Mouse (Mus musculus) C2C12 (cell line): Measurements from ENCODE around the gene Raly. TPM values are rescaled to one million over a fixed set of nuclear protein-coding genes. Genes with fewer than 3 reads are reported as not detected.

ENCODE experiments used
- H3K27me3 ChIP-seq: one replicate; pipeline ENCODE4 v1.6.1; 2011; ENCODE audit not compliant: control insufficient read depth, insufficient read depth, insufficient read length
- H3K36me3 ChIP-seq: one replicate; pipeline ENCODE4 v1.6.1; 2011; ENCODE audit not compliant: control insufficient read depth, insufficient read depth
- H3K4me3 ChIP-seq: one replicate; pipeline ENCODE4 v1.5.1; 2011; ENCODE audit warnings: mild to moderate bottlenecking, control low read depth; ENCODE audit not compliant: poor library complexity, insufficient read depth, severe bottlenecking
- H3K79me2 ChIP-seq: one replicate; pipeline ENCODE4 v1.6.1; 2011; ENCODE audit not compliant: control insufficient read depth, insufficient read depth
- H3K79me3 ChIP-seq: one replicate; pipeline ENCODE4 v1.6.1; 2011; ENCODE audit warnings: low read depth, control low read depth
- H3ac ChIP-seq: one replicate; pipeline ENCODE3; 2011; ENCODE audit warnings: low read depth; ENCODE audit not compliant: control insufficient read depth, insufficient read length
- CEBPB ChIP-seq: IDR thresholded peaks from one replicate; pipeline ENCODE4 v1.6.1; 2011; ENCODE audit warnings: low read depth, mild to moderate bottlenecking, control low read depth, moderate library complexity
- CTCF ChIP-seq: IDR thresholded peaks from one replicate; pipeline ENCODE4 v1.5.1; 2011; ENCODE audit not compliant: control insufficient read depth, insufficient read depth, insufficient read length
- FOSL1 ChIP-seq: IDR thresholded peaks from one replicate; pipeline ENCODE4 v1.8.0; 2011; ENCODE audit warnings: mild to moderate bottlenecking, low read length; ENCODE audit not compliant: poor library complexity, insufficient read depth, severe bottlenecking
- MAX ChIP-seq: IDR thresholded peaks from one replicate; pipeline ENCODE4 v1.6.1; 2011; ENCODE audit warnings: mild to moderate bottlenecking, control low read depth
- MYOD1 ChIP-seq: IDR thresholded peaks from one replicate; pipeline ENCODE4 v1.6.1; 2011; ENCODE audit warnings: low read depth; ENCODE audit not compliant: control insufficient read depth, insufficient read length
- MYOG ChIP-seq: IDR thresholded peaks from one replicate; pipeline ENCODE4 v1.6.1; 2011; ENCODE audit not compliant: control insufficient read depth, insufficient read length; ENCODE audit errors: extremely low read depth
- USF1 ChIP-seq: IDR thresholded peaks from one replicate; pipeline ENCODE4 v1.6.1; 2011; ENCODE audit warnings: low read depth, mild to moderate bottlenecking, control low read depth, moderate library complexity
- long read RNA-seq, 2 experiments: library from polyadenylated mRNA; unstranded; transcript quantifications; one replicate each; pipeline ENCODE4 v2.0.0; 2019 to 2020
- polyA plus RNA-seq: library from polyadenylated mRNA; unstranded; fragments of >200 nt; fragmentation: generic; extraction: Trizol; gene quantifications from one replicate; pipeline ENCODE4 v1.2.1, GENCODE M21; 2012; ENCODE audit warnings: missing spikeins

The Raly gene
- 358 TPM for polyA plus RNA-seq
- long read RNA-seq, experiment 1, transcript Raly-202 (9 exons, 1,747 nt) = major isoform, 11 of 26 reads
- long read RNA-seq, experiment 1, transcript Raly-203 (8 exons, 1,709 nt) = minor isoform, 8 of 26 reads
- long read RNA-seq, experiment 1, partial matches to known transcripts = 3 of 26 reads
- long read RNA-seq, experiment 1, other reads (novel, unspliced or antisense) = 3 of 26 reads
- long read RNA-seq, experiment 2, transcript Raly-202 (9 exons, 1,747 nt) = major isoform, 57 of 102 reads
- long read RNA-seq, experiment 2, transcript Raly-203 (8 exons, 1,709 nt) = minor isoform, 29 of 102 reads
- long read RNA-seq, experiment 2, partial matches to known transcripts = 3 of 102 reads
- long read RNA-seq, experiment 2, other reads (novel, unspliced or antisense) = 5 of 102 reads

GRCm38 (mm10) chr2:154790656-154791483 is at the start of gene Raly, which contains the start of gene a:
Gene Raly (plus strand): TSS chr2:154791096.
Gene a (plus strand): TSS chr2:154791402.
- no peaks in the 10 kb centered on the region for H3K27me3 ChIP-seq
- TF ChIP-seq USF1 (no peak), MAX (peak; percentile 41)
- H3K4me3 ChIP-seq = peak within 1 kb of the TSS; percentile 93
- peaks cover 48% of the 10 kb centered on the region for H3K79me2 ChIP-seq
- H3K79me3 ChIP-seq = peaks cover 45% of the 10 kb centered on the region
- peaks cover 9% of the 10 kb centered on the region for H3K36me3 ChIP-seq
- H3ac ChIP-seq = peak within 1 kb of the TSS; percentile 90

DNA sequence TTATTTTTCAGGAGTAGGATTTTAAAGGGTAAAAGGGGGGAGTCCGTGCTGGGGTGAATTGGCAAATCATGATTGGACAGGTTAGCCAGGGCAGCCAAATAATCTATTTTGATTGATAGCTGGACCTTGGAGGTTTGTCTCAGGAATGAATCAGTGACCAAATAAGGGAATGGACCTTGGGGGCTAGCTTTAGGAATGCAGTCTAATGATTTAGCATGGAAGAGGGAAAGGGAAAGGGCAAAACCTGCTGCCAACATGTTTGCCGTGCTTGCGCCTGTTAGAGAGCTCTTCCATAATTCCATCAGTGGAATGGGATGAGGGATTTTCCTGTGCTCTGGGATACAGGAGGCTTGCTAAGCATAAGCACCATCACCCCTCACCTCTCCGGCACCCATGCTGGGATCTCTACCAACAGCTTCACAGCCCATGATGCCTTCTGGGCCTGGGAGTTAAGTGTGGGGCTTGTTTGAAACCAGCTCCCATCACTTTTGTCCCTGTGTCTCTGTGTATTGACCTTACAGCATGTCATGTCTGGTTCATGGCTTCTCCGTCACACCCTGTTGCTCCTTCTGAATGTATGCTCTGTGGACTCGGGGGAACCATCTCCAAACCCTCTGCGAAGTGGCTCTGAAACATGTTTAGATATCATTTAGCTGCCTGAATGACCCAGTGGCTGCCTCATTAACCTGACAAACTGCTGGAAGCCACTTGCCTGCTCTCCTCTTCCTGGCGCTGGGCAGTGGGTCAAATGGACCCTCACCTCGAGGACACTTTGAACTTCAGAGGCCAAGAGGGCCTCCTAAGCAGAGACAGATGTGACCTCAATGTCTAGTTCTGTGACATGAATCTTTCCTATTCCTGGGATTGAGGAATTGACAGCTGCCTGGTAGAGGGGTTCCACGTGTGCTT is 47.7 kb upstream of the Raly start:
- TF ChIP-seq MYOD1 (no peak), MYOG (no peak), CEBPB (no peak), CTCF (no peak), USF1 (no peak), MAX (no peak), FOSL1 (no peak)
- no peak overlapping the region for H3ac ChIP-seq
- no peaks in the 10 kb centered on the region for H3K36me3 ChIP-seq
- H3K79me2 ChIP-seq = no peaks in the 10 kb centered on the region
- H3K27me3 ChIP-seq = no peaks in the 10 kb centered on the region
- no peak overlapping the region for H3K4me3 ChIP-seq
- H3K79me3 ChIP-seq = no peaks in the 10 kb centered on the region

- H3ac ChIP-seq = no peak overlapping the region
- TF ChIP-seq CTCF = no peak
- TF ChIP-seq USF1 = no peak
- TF ChIP-seq MAX = no peak
- TF ChIP-seq FOSL1 = no peak
- no peak for TF ChIP-seq MYOD1
- no peak for TF ChIP-seq CEBPB
- TF ChIP-seq MYOG = no peak
- H3K79me3 ChIP-seq = no peaks in the 10 kb centered on the region
These were observed 47.0 kb upstream of the Raly start for GRCm38 (mm10) chr2:154743915-154744314.

GRCm38 (mm10) chr2:154748383-154748782 is 42.5 kb upstream of the Raly start:
- no peaks in the 10 kb centered on the region for H3K79me3 ChIP-seq

More at GRCm38 (mm10) chr2:154743915-154744314, 47.0 kb upstream of the Raly start:
- no peak overlapping the region for H3K4me3 ChIP-seq
- H3K27me3 ChIP-seq = no peaks in the 10 kb centered on the region
- H3K79me2 ChIP-seq = no peaks in the 10 kb centered on the region
- no peaks in the 10 kb centered on the region for H3K36me3 ChIP-seq

More at GRCm38 (mm10) chr2:154748383-154748782, 42.5 kb upstream of the Raly start:
- Histone ChIP-seq H3ac (no peak overlapping the region), H3K36me3 (no peaks in the 10 kb centered on the region), H3K27me3 (no peaks in the 10 kb centered on the region), H3K4me3 (no peak overlapping the region), H3K79me2 (no peaks in the 10 kb centered on the region)
- TF ChIP-seq CEBPB = no peak
- no peak for TF ChIP-seq USF1
- TF ChIP-seq CTCF = no peak
- no peak for TF ChIP-seq MYOG
- TF ChIP-seq MAX = no peak
- no peak for TF ChIP-seq FOSL1
- no peak for TF ChIP-seq MYOD1
